Mouse (Mus musculus) neural tube, embryonic 12.5 days (tissue): ENCODE results near the gene Taar4. TPM values are rescaled to one million over a fixed set of nuclear protein-coding genes. Genes with fewer than 3 reads are reported as not detected.

ENCODE experiments used
- polyA plus RNA-seq: library from polyadenylated mRNA; unstranded; fragments of >200 nt; fragmentation: Nextera tagmentation; extraction: Ambion mirVana; gene quantifications from 2 replicates; pipeline ENCODE4 v1.2.1, GENCODE M21; 2016

Taar4 gene
- polyA plus RNA-seq, 1 experiment from 2014 or later: not detected

Other genes with a start within 250 kb of the Taar4 start
- 105 and 112 TPM in 2 replicates for gene Rps12, start 173.2 kb upstream of the Taar4 start, polyA plus RNA-seq
- gene Slc18b1, start 163.5 kb upstream of the Taar4 start, polyA plus RNA-seq: 12.0 and 16.7 TPM in 2 replicates
- not detected in 2 replicates for gene Vnn3, start 109.0 kb upstream of the Taar4 start, polyA plus RNA-seq
- gene Vnn1, start 65.8 kb upstream of the Taar4 start, polyA plus RNA-seq: 0.42 and 0.44 TPM in 2 replicates
- not detected in 2 replicates for gene Taar1, start 40.1 kb upstream of the Taar4 start, polyA plus RNA-seq
- not detected in 2 replicates for gene Taar2, start 21.9 kb upstream of the Taar4 start, polyA plus RNA-seq
- not detected in 2 replicates for gene Taar3, start 10.9 kb upstream of the Taar4 start, polyA plus RNA-seq
- gene Taar5, start 10.2 kb downstream of the Taar4 start, polyA plus RNA-seq: not detected in 2 replicates
- gene Taar6, start 25.2 kb downstream of the Taar4 start, polyA plus RNA-seq: not detected in 2 replicates
- not detected in 2 replicates for gene Taar7a, start 33.0 kb downstream of the Taar4 start, polyA plus RNA-seq
- gene Taar7b, start 39.4 kb downstream of the Taar4 start, polyA plus RNA-seq: not detected in 2 replicates
- not detected in 2 replicates for gene Taar7d, start 66.7 kb downstream of the Taar4 start, polyA plus RNA-seq
- gene Taar7e, start 77.1 kb downstream of the Taar4 start, polyA plus RNA-seq: not detected in 2 replicates
- gene Taar7f, start 89.0 kb downstream of the Taar4 start, polyA plus RNA-seq: not detected in 2 replicates
- not detected in 2 replicates for gene Taar8a, start 116.0 kb downstream of the Taar4 start, polyA plus RNA-seq
- not detected in 2 replicates for gene Taar8b, start 131.8 kb downstream of the Taar4 start, polyA plus RNA-seq
- gene Taar8c, start 141.4 kb downstream of the Taar4 start, polyA plus RNA-seq: not detected in 2 replicates
- gene Taar9, start 149.0 kb downstream of the Taar4 start, polyA plus RNA-seq: not detected in 2 replicates
- 151 and 171 TPM in 2 replicates for gene Stx7, start 188.8 kb downstream of the Taar4 start, polyA plus RNA-seq